Comparison of ENCODE assay signal across 10 mouse cellular contexts in genomic region chr2:126951085-126951484, GRCm38 (mm10). TPM values are rescaled to one million over a fixed set of nuclear protein-coding genes. Genes with fewer than 3 reads are reported as not detected.
DNase-seq lines count a peak whose midpoint lies in the region; ATAC-seq and TF ChIP-seq lines count a peak whose summit lies in the region.
"Had no signal": no experiment of that assay in that cellular context is flagged by ENCODE, and none has a peak within 500 bp of the region (broad histone marks: within the 10 kb centered on the region; RNA-seq: fewer than 3 reads in every experiment).

No protein-coding gene starts in this region.

- no peaks in the 10 kb centered on the region for H3K9me3 ChIP-seq in heart, embryonic 11.5 days (replicated peaks; ENCODE audit: control insufficient read depth, low read length)
- no peaks in the 10 kb centered on the region for H3K9me3 ChIP-seq in hindbrain, embryonic 13.5 days

- DNase-seq in heart, adult 2 months = peak; percentile 65 to 70
- peak; percentile 10 to 43 for DNase-seq in adrenal gland, adult 18-20 months (ENCODE audit: low spot score in 2 of 2)
- DNase-seq in heart, adult 8-10 months (ENCODE audit: low spot score) = peak; percentile 48
- DNase-seq in kidney, postnatal 10 days = peak; percentile 67
- DNase-seq in layer of hippocampus, adult 18-20 months (ENCODE audit: low spot score in 2 of 2) = no peak
- no peak for DNase-seq in right cerebral cortex, postnatal 14 days
- DNase-seq: B cell, adult 2 months had no signal

- no peak overlapping the region for H3K4me3 ChIP-seq in heart, adult 2 months
- H3K4me3 ChIP-seq in heart, embryonic 11.5 days (ENCODE audit: low read depth, low read length) = no peak overlapping the region
- H3K4me3 ChIP-seq in hindbrain, embryonic 13.5 days = no peak overlapping the region

- peaks cover 9% of the 10 kb centered on the region for H3K4me1 ChIP-seq in heart, adult 2 months (ENCODE audit: control insufficient read depth, insufficient read depth, low read length)
- peaks cover 2% of the 10 kb centered on the region; the same call in 1 of the 2 replicates for H3K4me1 ChIP-seq in heart, embryonic 11.5 days (ENCODE audit: control insufficient read depth, insufficient read depth, low read length)
- H3K4me1 ChIP-seq in hindbrain, embryonic 13.5 days (replicated peaks) = no peaks in the 10 kb centered on the region

- WGBS in heart, adult 2 months = 18% methylated on average over 7 of the region's 7 CpGs
- WGBS in heart, embryonic 11.5 days (ENCODE audit: insufficient replicate concordance) = 62% methylated on average over 7 of the region's 7 CpGs
- 84% methylated on average over 7 of the region's 7 CpGs for WGBS in hindbrain, embryonic 13.5 days

- TF ChIP-seq EP300 in heart, adult 2 months (IDR thresholded peaks at IDR 0.05; ENCODE audit: insufficient read depth, low read depth, low read length) = peak; percentile 78; the same call in 1 of the 2 replicates

- peak overlapping the region; percentile 61 for H3K27ac ChIP-seq in heart, adult 2 months
- no peak overlapping the region for H3K27ac ChIP-seq in heart, embryonic 11.5 days (ENCODE audit: low read depth, low read length)
- H3K27ac ChIP-seq in hindbrain, embryonic 13.5 days = no peak overlapping the region

- no peak for ATAC-seq in heart, embryonic 11.5 days (replicated peaks; ENCODE audit: insufficient number of reproducible peaks, low FRiP score, low TSS enrichment)
- ATAC-seq in hindbrain, embryonic 13.5 days (ENCODE audit: low FRiP score) = no peak
- ATAC-seq: forebrain, embryonic 14.5 days had no signal

- TF ChIP-seq POLR2A in heart, adult 2 months (IDR thresholded peaks at IDR 0.05; ENCODE audit: insufficient read depth, low read depth, low read length) = no peak

- intact Hi-C loops in heart, adult 2 months (cut with DNase I) = loop anchor here (2.0 kb wide), 1 partner anchor 18 kb away; the partner anchor contains the start of gene Sppl2a

- TF ChIP-seq CTCF in heart, adult 2 months (IDR thresholded peaks at IDR 0.05) = no peak

- H3K9ac ChIP-seq in heart, adult 2 months (ENCODE audit: low read depth, low read length) = no peak overlapping the region
- H3K9ac ChIP-seq in heart, embryonic 11.5 days (ENCODE audit: low read depth, low read length) = no peak overlapping the region
- H3K9ac ChIP-seq in hindbrain, embryonic 13.5 days = no peak overlapping the region

- H3K36me3 ChIP-seq in heart, adult 2 months (ENCODE audit: control insufficient read depth, insufficient read depth, low read length) = peaks cover 8% of the 10 kb centered on the region
- H3K36me3 ChIP-seq in heart, embryonic 11.5 days (ENCODE audit: control insufficient read depth, insufficient read depth, low read length) = no peaks in the 10 kb centered on the region
- H3K36me3 ChIP-seq in hindbrain, embryonic 13.5 days = no peaks in the 10 kb centered on the region

- H3K79me2 ChIP-seq in heart, adult 2 months (replicated peaks; ENCODE audit: control insufficient read depth, insufficient read depth, low read length) = no peaks in the 10 kb centered on the region

- no peak overlapping the region for H3K4me2 ChIP-seq in heart, embryonic 11.5 days
- no peak overlapping the region for H3K4me2 ChIP-seq in hindbrain, embryonic 13.5 days

- no peaks in the 10 kb centered on the region for H3K27me3 ChIP-seq in heart, adult 2 months (ENCODE audit: control insufficient read depth, insufficient read depth, low read length)
- no peaks in the 10 kb centered on the region for H3K27me3 ChIP-seq in heart, embryonic 11.5 days (ENCODE audit: control insufficient read depth, insufficient read depth, low read length)
- no peaks in the 10 kb centered on the region for H3K27me3 ChIP-seq in hindbrain, embryonic 13.5 days

RNA-seq across cellular contexts. Expression of gene Sppl2a, which starts 18.1 kb away (rescaled TPM):
- total RNA-seq in heart, adult 2 months (2021) = 10 to 100 TPM; 51.5 to 56.4 TPM
- polyA plus RNA-seq in heart, adult 2 months (2012; rRNA removed) = 17.4 and 37.5 TPM in 2 replicates
- 32.1 and 36.4 TPM in 2 replicates for polyA plus RNA-seq in heart, embryonic 11.5 days (2014; fragmentation: Nextera tagmentation; extraction: Ambion mirVana)
- 10 to 100 TPM; 80.9 to 81.2 TPM for total RNA-seq in adrenal gland, adult 18-20 months (2021)
- total RNA-seq in heart, adult 8-10 months (2022) = 10 to 100 TPM; 47.5 to 59.2 (median 53.3) TPM
- total RNA-seq in layer of hippocampus, adult 18-20 months (2021) = 10 to 100 TPM; 24.9 to 27.3 TPM
- 34.5 and 35.7 TPM in 2 replicates for polyA plus RNA-seq in hindbrain, embryonic 13.5 days (2015; fragmentation: Nextera tagmentation; extraction: Ambion mirVana)

RNA-seq across cellular contexts. Expression of gene Ap4e1, which starts 57.4 kb away (rescaled TPM):
- total RNA-seq in heart, adult 2 months (2021) = 1 to 10 TPM; 5.6 to 6.2 TPM
- 1.9 and 3.6 TPM in 2 replicates for polyA plus RNA-seq in heart, adult 2 months (2012; rRNA removed)
- polyA plus RNA-seq in heart, embryonic 11.5 days (2014; fragmentation: Nextera tagmentation; extraction: Ambion mirVana) = 7.9 and 9.3 TPM in 2 replicates
- 1 to 10 TPM; 8.1 to 8.2 TPM for total RNA-seq in adrenal gland, adult 18-20 months (2021)
- total RNA-seq in heart, adult 8-10 months (2022) = 1 to 10 TPM; 5.1 to 5.9 (median 5.7) TPM
- 10 to 100 TPM; 11.0 to 11.5 TPM for total RNA-seq in layer of hippocampus, adult 18-20 months (2021)
- 11.5 and 13.2 TPM in 2 replicates for polyA plus RNA-seq in hindbrain, embryonic 13.5 days (2015; fragmentation: Nextera tagmentation; extraction: Ambion mirVana)

Comparison
In these comparisons a context has a peak if more than half of its experiments do, and no peak if none do; other contexts are left out.
1. DNase-seq: peak in heart, adult 2 months (2 of 2), adrenal gland, adult 18-20 months (2 of 2), heart, adult 8-10 months (single experiment) and kidney, postnatal 10 days (single experiment); none in layer of hippocampus, adult 18-20 months (0 of 2) and right cerebral cortex, postnatal 14 days (single experiment).